Mouse (Mus musculus) ZHBTc4 (cell line): Measurements from ENCODE around the gene Pla2g2d.

Source experiments
- DNase-seq: peaks from one replicate; pipeline ENCODE4 v3.0.0-alpha.2; 2011; ENCODE audit warnings: low read depth, low spot score

Gene Pla2g2d

GRCm38 (mm10) chr4:138775435-138775834 lies at the start of gene Pla2g2d:
Gene Pla2g2d, plus strand, starts transcription at chr4:138775735.
- DNase-seq: no peak

- DNase-seq: no peak
Observed at GRCm38 (mm10) chr4:138725751-138726150, 49.8 kb upstream of the Pla2g2d start.

- DNase-seq: no peak
Observed at GRCm38 (mm10) chr4:138729018-138729703, 46.4 kb upstream of the Pla2g2d start.

- DNase-seq: no peak
Observed at GRCm38 (mm10) chr4:138734105-138734504, 41.4 kb upstream of the Pla2g2d start.

DNA sequence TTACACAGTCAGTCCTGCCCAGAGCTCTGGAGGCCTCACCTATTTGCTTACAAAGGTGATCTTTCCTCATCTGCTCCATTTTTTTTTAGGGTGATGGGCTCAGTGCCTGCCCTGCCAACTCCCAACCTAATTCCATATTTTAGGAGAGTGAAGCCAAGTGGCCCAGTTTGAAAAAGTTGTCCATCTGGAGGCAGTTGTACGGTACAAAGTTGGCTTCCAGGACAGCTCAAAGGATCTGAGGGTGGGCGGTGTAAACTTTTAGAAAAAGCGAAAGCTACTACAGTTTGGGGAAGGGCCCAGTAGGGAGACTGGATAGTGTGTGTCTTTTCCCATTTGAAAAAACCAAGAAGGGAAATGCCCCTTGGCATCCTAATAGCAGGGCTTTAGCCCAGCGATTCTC lies 40.7 kb upstream of the Pla2g2d start:
- no peak for DNase-seq

DNA sequence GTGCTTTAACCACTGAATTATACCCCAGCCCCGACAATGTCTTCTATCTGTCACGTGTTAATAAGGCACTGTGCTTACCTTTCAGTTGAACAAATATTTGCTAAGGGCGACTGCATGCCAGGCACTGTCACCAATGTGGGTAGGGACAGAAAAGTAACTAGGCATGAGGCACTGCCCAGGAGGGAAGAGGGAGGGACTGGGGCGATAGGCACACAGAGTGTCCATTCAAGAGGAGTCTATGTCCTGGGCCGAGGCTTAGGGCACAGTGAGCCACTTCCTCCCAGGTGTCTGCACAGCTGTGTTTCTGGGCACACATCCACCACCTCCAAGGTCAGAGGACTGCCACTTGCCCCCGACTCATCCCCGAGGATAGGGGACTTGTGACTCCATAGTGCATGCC lies 38.5 kb upstream of the Pla2g2d start, which contains the start of gene Ubxn10:
TSS of gene Ubxn10 (minus strand) at position 137 of the 400 bp plus-strand sequence.
- no peak for DNase-seq

DNA sequence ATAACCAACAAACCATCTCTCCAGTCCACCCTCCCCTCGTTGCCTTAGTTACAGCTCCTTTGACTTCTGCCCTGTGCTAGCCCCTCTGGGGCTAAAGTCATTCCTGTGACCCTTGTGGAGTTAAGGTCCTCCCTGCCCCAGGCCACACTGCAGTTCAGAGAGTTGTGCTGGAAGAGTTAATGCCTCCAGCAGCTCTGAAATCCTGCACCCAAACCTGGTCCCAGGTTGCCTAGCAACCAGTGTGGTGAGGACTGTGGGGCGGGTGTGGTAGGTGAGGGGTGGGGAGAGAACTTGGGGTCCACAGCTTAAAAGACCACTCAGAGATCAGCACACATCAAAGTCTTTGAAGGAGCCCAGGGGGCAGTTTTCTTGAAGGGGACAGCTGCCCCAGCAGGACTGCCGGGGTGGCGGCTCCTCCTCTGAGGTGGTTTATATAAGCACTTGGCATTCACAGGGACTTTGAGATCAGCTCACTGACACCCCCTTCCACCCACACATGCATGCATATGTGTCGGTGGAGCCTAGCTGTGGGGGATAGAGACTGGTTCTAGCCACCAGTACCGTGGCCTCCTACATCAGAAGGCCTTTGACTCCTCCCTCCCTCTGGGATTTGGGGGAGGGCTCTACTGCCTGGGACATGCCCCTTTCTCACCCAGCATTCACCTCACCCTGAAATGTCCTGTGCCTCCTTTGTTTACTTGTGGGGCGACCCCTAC lies 36.2 kb upstream of the Pla2g2d start:
- DNase-seq: peak; percentile 46

GRCm38 (mm10) chr4:138745884-138746283 lies 29.7 kb upstream of the Pla2g2d start:
- peak; percentile 54 for DNase-seq

- no peak for DNase-seq
Observed at GRCm38 (mm10) chr4:138746866-138747265, 28.7 kb upstream of the Pla2g2d start.

DNA sequence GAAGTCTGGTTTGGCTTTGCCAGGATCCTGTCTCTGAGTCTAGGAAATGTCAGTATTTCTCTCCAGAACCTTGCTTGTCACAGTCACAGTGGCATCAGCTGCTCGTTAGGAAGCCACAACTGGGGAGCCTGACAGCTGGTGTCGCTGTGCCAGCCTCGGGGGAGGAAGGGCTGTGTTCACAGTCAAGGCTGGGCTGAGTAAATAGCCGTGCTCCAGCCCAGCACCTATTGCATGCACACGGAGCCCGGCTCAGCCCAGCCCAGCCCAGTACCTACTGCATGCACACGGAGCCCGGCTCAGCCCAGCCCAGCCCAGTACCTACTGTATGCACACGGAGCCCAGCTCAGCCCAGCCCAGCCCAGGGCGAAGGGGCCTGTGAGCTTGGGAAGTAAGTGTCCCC lies 27.7 kb upstream of the Pla2g2d start:
- DNase-seq: no peak

DNA sequence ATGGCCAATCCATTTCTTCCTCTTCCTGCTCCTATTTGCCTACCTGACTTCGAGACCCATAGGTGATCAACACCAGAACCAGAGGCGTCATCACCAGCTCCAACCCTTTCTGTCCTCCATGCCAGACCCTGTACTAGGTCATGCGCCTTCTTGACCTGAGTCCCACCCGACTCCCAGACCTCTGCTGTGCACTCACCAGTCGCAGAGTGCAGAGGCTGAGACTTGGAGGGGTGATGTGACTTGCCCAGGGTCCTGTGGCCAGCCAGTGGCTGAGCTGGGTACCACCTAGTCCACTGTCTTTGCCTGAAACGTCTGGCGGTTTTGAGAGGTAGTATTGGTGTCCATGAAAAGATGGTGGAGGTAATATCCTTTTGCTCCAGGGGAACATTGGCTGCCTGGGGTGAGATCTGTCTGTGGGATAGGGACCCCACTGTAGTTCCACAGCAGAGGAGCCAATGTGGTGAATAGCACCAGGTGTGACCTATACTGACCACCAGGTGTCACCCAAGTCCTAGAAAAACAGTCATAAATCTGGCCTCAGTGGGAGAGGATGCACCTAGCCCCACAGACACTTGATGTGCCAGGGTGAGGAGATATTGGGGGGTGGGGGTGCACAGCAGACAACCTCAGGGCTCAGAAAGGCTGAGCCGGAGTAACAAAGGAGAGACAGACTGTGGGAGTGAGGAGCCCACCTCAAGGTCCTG lies 27.0 kb upstream of the Pla2g2d start:
- DNase-seq: peak; percentile 71

DNA sequence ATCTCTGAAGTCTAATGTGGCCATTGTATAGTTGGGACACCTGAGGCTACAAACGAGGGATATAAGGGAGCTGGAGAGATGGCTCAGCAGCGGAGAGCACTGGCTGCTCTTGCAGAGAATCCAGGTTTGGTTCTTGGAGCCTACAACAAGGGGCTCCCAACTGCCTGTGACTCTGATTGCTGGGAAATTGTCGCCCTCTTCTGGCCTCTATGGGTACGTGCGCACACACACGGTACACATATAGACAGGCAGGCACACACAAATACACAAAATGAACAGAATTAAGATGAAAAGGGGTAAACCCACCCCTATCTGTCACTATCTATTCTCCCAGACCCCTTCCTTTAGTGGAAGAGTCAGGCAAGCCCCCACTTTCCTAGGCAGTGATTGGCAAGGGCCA lies 22.9 kb upstream of the Pla2g2d start:
- DNase-seq: peak; percentile 82

GRCm38 (mm10) chr4:138753608-138754007 lies 21.9 kb upstream of the Pla2g2d start:
- DNase-seq: no peak

DNA sequence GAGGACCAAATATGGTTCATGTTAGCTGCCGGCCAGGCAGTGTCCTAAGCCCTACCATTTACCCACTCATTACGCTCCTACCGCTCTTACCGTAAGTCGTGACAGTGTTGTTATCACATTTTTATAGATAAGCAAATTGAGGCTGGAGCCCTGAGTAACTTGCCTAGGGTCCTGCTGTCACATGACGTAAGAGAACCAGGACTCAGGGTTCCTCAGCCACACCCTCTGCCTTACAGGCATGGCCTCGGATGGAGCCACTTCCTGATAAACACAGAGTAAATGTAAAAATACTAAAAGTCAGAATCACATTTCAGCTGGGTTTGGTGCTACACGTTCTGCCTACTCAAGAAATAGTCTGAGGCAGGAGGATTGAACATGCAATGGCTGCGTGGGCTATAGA lies 21.1 kb upstream of the Pla2g2d start:
- DNase-seq: no peak

- no peak for DNase-seq
Observed at GRCm38 (mm10) chr4:138755439-138755838, 20.1 kb upstream of the Pla2g2d start.

DNA sequence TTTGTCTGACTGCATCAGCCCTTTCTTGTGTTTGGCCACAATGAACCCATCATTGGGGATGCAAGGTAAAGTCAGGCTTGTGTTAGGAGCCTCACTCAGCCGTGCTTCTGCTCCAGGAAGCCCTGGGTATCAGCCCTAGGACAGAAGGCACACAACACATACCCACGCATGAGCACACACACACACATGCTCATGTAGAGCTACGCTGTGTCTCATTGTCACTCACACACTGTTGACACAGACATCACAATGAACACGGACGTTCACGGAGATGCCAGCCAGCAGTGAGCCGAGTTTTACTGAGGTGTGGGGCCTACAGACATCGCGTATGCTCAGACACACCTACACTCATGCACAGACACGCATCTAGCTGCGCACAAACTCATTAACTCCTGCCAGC lies 19.6 kb upstream of the Pla2g2d start:
- no peak for DNase-seq

- no peak for DNase-seq
Observed at GRCm38 (mm10) chr4:138757416-138757815, 18.1 kb upstream of the Pla2g2d start, which contains the start of gene Pla2g2f. Gene Pla2g2f, minus strand, starts transcription at chr4:138757626.

DNA sequence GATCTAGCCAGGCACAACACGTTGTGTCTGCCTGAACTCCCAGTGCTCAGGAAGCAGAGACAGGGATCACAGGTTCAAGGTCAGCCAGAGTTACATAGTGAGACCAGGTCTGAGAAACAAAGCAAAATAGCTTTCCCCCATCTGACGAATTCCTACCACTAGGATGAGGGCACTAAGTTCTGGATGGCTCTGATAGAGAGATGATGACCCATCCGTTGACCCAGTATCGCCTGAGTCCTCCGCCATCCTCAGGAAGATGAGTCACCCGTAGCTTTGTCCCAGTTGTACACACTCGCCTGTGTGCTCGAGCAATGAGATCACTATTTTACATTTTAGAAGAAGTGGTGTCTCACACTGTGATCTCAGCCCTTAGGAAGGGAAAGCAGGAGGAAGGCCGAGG lies 13.3 kb upstream of the Pla2g2d start:
- peak; percentile 51 for DNase-seq

- no peak for DNase-seq
Observed at GRCm38 (mm10) chr4:138771970-138772369, 3.6 kb upstream of the Pla2g2d start.

DNA sequence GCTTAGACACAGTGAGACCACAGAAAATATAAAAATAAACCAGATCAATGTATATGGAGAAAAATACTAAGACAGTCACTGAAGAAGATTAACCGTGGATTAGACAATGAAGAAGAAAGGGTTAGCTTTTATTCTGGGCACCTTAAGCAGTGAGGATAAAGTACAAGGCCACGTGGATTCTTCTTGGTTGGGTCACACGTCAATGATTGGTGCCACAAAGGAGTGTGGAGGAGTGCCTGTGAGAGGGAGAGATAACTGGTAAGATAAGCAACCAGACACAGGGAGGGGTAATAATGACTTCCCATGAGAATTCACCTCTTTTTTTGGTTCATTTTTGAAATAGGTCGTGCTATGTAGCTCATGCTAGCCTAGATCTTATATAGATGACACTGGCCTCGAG lies 3.1 kb upstream of the Pla2g2d start:
- DNase-seq: no peak

- no peak for DNase-seq
Observed at GRCm38 (mm10) chr4:138777417-138778407, 2.2 kb downstream of the Pla2g2d start.
